Mouse (Mus musculus): ENCODE results near the gene Slc17a7.
"Not testable (repeated sequence)": the region's sequence is repeated elsewhere in the genome, so short reads cannot be mapped to it uniquely, and the experiment has no call there.

Slc17a7 gene

DNA sequence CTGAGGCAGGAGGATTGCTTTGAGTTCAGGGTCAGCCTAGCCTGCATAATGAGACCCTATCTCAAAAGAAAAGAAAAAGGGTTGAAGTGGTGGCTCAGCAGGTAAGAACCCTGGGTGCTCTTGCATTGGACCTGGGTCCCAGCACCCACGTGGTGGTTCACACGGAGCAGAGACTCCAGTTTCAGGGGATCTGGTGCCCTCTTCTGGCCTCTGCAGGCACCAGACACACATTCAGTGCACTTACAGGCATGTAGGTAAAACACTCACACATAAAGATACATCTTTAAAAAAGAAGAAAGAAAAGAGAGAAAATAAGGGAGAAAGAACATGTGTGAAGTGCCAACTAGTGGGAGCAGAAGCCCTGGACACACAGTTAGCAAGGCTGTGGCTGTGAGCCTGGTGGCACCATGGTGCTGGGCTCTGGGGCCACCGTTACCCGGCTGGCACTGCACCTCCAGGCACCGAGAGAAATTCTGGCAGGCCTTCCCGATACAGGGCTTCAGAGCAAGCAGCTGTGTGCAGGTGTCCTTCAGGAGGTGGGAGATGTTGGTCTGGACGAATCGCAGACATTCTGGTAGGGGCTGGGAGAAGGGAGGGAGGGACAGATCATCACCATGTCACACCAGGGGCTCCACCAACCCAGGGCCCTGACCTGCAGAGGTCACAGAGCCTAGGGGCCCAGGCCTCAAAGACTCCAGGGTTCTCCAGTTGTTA, 30.1 kb upstream of the Slc17a7 start:
- DNase-seq (ENCODE audit: low read depth, low spot score), result peak; percentile 41

DNA sequence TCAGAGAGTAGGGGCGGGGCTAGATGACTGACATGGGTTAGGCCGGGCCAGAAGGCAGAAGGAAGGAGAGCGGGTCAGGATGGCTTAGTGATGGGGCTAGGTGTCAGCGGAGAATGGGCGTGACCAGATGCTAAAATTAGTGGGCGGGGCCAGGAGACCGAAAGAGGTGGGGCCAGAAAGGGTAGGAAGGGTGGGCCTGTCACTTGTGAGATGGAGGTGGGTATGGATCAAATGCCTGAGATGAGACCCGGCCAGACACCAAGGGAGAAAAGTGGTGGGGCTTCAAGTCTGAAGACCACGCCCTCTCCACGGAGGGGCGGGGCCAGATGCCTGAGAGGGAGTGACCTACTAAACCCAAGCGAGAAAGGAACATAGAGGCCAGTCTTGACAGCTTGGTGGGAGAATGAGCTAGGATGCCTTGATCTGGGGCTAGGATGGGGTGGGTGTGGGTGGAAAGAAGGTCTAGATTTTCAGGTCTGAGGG, 29.2 kb upstream of the Slc17a7 start:
- peak; percentile 79 for DNase-seq (ENCODE audit: low read depth, low spot score)

- peak; percentile 57 for DNase-seq (ENCODE audit: low read depth, low spot score)
These were observed 28.4 kb upstream of the Slc17a7 start for GRCm38 (mm10) chr7:45135370-45135769.

GRCm38 (mm10) chr7:45135993-45136567, 27.7 kb upstream of the Slc17a7 start, which contains the start of the genes Gm45713 and Flt3l:
TSS of gene Gm45713 (minus strand) at chr7:45136231.
TSS of gene Flt3l (minus strand) at chr7:45136432.
- peak; percentile 96 for DNase-seq (ENCODE audit: low read depth, low spot score)

GRCm38 (mm10) chr7:45137171-45138006, 26.4 kb upstream of the Slc17a7 start:
- DNase-seq (ENCODE audit: low read depth, low spot score), result peak; percentile 52

GRCm38 (mm10) chr7:45138403-45138802, 25.3 kb upstream of the Slc17a7 start:
- DNase-seq (ENCODE audit: low read depth, low spot score), result no peak

DNA sequence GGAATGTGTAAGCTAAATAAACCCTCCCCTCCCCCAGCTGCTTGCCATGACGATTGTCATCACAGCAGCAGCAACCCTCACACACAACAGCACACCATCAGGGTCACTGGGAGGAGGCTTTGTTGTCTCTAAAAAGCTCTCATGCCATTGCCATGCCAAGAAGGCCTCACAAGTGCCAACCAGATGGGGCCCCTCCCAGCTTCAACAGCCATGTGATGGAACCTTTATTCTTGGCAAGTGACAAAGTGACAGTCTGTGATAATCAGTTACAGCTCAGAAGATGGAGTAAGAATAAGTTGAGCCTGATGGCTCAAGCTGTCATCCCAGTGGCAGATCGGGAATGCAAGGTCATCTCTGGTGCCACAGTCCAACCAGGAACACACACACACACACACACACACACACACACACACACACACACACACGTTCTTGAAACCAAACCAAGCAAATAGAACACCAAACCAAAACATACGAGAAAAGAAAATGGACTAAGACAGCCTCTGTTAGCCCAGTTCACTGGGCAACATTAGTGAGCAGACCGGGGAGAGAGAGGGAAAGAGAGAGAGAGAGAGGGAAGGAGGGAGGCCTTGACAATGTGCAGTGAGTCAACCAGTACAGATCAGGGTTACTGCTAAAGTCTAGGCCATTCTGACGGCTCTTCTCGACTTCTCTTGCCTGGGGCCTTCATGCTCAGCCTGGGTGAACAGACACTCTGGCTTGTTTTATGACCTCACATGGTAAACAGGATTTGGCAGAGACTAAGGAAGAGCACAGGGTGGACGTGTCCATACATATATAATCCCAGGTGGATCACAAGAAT, 23.6 kb upstream of the Slc17a7 start:
- no peak for DNase-seq (ENCODE audit: low read depth, low spot score)

GRCm38 (mm10) chr7:45141319-45141718, 22.4 kb upstream of the Slc17a7 start:
- DNase-seq (ENCODE audit: low read depth, low spot score), result no peak

GRCm38 (mm10) chr7:45141914-45142313, 21.8 kb upstream of the Slc17a7 start:
- no peak for DNase-seq (ENCODE audit: low read depth, low spot score)

- DNase-seq (ENCODE audit: low read depth, low spot score), result no peak
These were observed 19.2 kb upstream of the Slc17a7 start for GRCm38 (mm10) chr7:45144368-45145174.

DNA sequence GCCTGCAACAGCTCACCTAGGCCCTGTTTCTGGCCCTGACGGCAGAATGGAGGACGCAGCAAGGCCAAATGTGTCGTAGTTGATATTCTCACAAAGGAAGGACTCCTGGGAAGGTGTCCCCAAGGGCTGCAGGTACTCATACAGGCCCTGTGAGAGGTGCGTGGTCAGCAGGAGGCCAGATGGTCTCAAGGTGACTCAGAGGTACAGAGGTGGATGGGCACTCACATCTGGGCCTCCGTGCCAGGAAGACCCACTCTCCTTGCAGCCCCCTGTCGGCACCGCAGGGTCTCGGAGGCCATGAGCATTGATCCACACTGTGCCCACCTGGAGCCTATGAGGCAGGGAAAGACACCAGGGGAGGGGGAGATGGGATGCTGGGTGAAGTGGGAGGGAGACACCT, 18.3 kb upstream of the Slc17a7 start:
- DNase-seq (ENCODE audit: low read depth, low spot score), result no peak

DNA sequence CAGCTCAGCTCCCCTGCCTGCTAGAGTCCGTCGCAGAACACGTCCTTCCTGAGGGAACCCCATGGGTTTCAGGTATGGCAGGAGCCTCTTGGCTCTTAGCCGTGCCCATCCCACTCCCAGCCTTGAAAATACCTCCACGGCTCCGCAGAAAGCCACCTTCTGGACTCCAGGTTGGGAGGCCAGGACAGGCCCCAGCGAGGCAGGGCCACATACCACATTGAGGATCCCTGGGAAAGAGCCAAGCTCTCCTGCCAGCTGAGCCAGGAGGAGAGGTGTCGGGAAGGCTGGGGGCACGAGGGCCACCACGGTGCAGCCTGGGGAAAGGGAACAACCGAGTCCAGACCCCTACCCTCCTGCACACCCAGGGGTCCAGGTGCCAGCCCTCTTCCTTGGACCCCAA, 16.5 kb upstream of the Slc17a7 start:
- DNase-seq (ENCODE audit: low read depth, low spot score), result no peak

GRCm38 (mm10) chr7:45147899-45148298, 15.8 kb upstream of the Slc17a7 start:
- no peak for DNase-seq (ENCODE audit: low read depth, low spot score)

DNA sequence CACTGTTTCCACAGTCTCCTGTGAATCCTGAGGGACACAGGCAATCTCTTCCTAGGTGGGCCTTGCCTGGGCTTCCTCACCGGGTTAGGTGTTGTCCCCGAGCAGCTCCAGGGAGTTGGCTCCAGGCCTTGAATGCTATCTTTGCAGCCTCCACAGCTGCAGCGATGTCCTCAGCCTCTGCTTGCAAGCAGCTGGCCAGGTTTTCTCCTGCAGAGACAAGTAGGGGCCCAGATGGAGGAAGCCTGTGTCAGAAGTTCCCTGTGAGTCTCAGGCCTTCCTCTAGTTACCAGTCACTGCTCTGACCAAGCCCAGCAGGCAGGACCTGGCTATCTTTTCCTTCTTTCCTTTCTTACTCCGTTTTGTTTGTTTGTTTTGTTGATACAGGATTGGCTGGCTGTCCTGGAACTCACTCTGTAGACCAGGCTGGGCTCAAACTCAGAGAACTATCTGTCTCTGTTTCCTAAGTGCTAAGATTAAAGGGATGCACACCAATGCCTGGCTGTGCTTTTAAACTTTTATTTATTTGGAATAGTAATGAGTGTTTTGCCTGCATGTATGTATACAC, 15.1 kb upstream of the Slc17a7 start:
- no peak for DNase-seq (ENCODE audit: low read depth, low spot score)

DNA sequence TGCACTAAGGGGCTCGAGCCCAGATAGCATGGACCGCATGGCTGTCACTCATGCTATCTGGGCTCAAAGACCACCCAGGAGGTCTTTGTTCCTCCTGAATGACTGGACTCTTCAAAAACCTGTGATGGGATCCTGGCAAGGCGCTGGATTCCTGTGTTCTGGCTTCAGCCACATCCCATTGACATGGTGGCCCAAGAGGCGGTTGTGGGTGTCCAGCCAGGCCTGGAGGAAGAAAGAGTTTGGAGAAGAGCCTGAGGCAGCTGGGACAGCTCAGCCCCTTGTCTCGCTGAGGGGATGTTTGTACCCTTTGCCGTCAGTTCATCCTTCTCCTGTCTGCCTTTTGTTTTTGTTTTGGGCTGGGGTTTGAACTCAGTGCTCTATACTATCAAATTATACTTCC, 14.2 kb upstream of the Slc17a7 start:
- DNase-seq (ENCODE audit: low read depth, low spot score), result no peak

GRCm38 (mm10) chr7:45150321-45150720, 13.4 kb upstream of the Slc17a7 start:
- DNase-seq (ENCODE audit: low read depth, low spot score), result no peak

DNA sequence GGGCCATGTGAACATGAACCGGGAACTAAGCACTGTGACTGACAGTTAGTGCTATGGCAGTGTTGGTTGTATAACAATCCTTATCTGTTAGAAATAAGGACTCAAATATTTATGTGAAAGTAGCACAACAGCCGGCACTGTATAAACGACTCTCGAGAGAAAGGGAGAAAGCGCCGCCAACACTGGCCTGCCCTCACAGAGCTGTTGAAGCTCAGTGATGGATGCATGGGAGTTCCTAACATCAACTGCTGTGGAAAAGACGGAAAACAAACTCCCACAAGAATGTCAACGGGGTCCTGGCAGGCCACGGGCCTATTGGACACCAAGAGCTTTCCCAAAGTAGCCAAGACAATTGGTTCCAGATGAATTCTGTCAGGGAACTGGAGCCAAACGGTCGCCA, 12.4 kb upstream of the Slc17a7 start:
- no peak for DNase-seq (ENCODE audit: low read depth, low spot score)

GRCm38 (mm10) chr7:45153052-45153451, 10.7 kb upstream of the Slc17a7 start:
- not testable (repeated sequence) for DNase-seq (ENCODE audit: low read depth, low spot score)

- no peak for DNase-seq (ENCODE audit: low read depth, low spot score)
These were observed 10.2 kb upstream of the Slc17a7 start for GRCm38 (mm10) chr7:45153586-45153985.

Data from CD4-positive, CD25-positive, alpha-beta regulatory T cell, adult 2 months (primary cell).